Mouse (Mus musculus): ENCODE data around the gene Srcin1.

- TF ChIP-seq CTCF (IDR thresholded peaks at IDR 0.05; ENCODE audit: low read depth, low read length): no peak
- no peak for TF ChIP-seq GATA1 (IDR thresholded peaks at IDR 0.05; ENCODE audit: borderline replicate concordance, low read length)
- no peak for TF ChIP-seq POLR2AphosphoS5 (IDR thresholded peaks at IDR 0.05; ENCODE audit: insufficient replicate concordance, low read depth, low read length)
- TF ChIP-seq GATA2 (IDR thresholded peaks at IDR 0.05; ENCODE audit: borderline replicate concordance, low read depth, low read length): no peak
- no peak for TF ChIP-seq TAL1 (conservative IDR thresholded peaks at IDR 0.05; ENCODE audit: low read depth, low read length)
These were observed 90.3 kb downstream of the Srcin1 start for GRCm38 (mm10) chr11:97485661-97486060.
